Mouse (Mus musculus) neutrophil, adult 83 days (primary cell): ENCODE data around the gene Ceacam15. TPM values are rescaled to one million over a fixed set of nuclear protein-coding genes. Genes with fewer than 3 reads are reported as not detected.

ENCODE experiments used
- total RNA-seq, 2 experiments: library from RNA; stranded (reverse); gene quantifications; one replicate each; pipeline ENCODE4 v1.2.4; 2023

Gene Ceacam15
- total RNA-seq, result not detected

DNA sequence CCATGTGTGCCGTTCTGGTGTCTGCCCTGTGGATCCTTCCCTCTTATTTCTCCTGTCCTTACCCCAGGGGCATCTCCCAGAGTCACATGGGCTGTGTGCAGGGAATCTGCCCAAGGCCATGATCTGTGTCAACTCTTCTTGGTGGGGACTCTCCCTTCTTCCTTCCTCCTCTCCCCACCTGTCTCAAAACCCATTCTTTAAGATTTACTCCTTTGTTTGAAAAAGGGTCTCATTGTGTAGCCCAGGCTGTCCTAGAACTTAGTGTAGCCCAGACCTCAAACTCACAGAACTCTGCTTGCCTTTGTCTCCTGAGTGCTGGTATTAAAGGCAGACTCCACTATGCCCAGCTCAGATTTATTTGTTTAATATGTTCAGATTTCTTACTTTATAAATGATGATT lies at the start of gene Ceacam15:
Ceacam15 (minus strand) TSS at position 101 of the 400 bp plus-strand sequence.

DNA sequence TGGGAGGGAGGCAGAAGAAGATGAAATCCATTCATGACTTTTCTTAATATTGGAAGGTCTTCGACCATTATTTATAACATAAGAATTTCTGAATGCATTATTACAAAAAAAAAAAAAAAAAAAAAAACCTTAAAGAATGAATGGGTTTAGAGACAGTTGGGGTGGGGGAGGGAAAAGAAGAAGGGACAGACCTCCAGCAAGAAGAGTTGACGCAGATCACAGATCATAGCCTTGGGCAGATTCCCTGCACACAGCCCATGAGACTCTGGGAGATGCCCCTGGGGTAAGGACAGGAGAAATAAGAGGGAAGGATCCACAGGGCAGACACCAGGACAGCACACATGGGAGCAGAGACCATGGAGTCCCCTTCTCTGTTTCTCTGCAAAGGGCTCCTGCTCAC lies 46.1 kb upstream of the Ceacam15 start, which contains the start of gene Ceacam9:
Ceacam9 (plus strand) TSS at position 301 of the 400 bp plus-strand sequence.

Other genes with a start within 250 kb of the Ceacam15 start
- 10 to 100 TPM; 22.0 to 30.5 TPM for gene Tmem160, start 222.9 kb downstream of the Ceacam15 start, total RNA-seq
- not detected for gene Npas1, start 198.0 kb downstream of the Ceacam15 start, total RNA-seq
- 1 to 10 TPM; 2.7 to 3.3 TPM for gene Arhgap35, start 60.7 kb downstream of the Ceacam15 start, total RNA-seq
- not detected for gene Ceacam9, start 46.2 kb upstream of the Ceacam15 start, total RNA-seq
- gene Ap2s1, start 62.7 kb upstream of the Ceacam15 start, total RNA-seq, result 100 to 1,000 TPM; 145 to 151 TPM
- 10 to 100 TPM; 42.6 to 47.9 TPM for gene Slc1a5, start 105.6 kb upstream of the Ceacam15 start, total RNA-seq
- gene Strn4, start 140.2 kb upstream of the Ceacam15 start, total RNA-seq, result 10 to 100 TPM; 75.2 to 78.0 TPM
- 10 to 100 TPM; 12.4 to 13.8 TPM for gene Fkrp, start 141.0 kb upstream of the Ceacam15 start, total RNA-seq
- gene Prkd2, start 167.2 kb upstream of the Ceacam15 start, total RNA-seq, result 10 to 100 TPM; 43.2 to 52.6 TPM
- gene Dact3, start 199.6 kb upstream of the Ceacam15 start, total RNA-seq, result under 1 TPM in 1 of 2 experiments, not detected in 1; 0.11 TPM
- gene Gng8, start 216.1 kb upstream of the Ceacam15 start, total RNA-seq, result not detected
- 10 to 100 TPM; 29.6 to 30.3 TPM for gene Ptgir, start 230.8 kb upstream of the Ceacam15 start, total RNA-seq
- gene Calm3, start 248.4 kb upstream of the Ceacam15 start, total RNA-seq, result 100 to 1,000 TPM; 224 to 233 TPM